12 mouse cellular contexts compared by ENCODE assay signal in genomic region chr17:83693941-83694340, GRCm38 (mm10).
"Had no signal": no experiment of that assay in that cellular context is flagged by ENCODE, and none has a peak within 500 bp of the region (broad histone marks: within the 10 kb centered on the region; RNA-seq: fewer than 3 reads in every experiment).

No protein-coding gene starts in this region.

- H3K27me3 ChIP-seq: kidney, embryonic 15.5 days; limb, embryonic 15.5 days; midbrain, embryonic 12.5 days; neural tube, embryonic 15.5 days; stomach, embryonic 15.5 days had no signal

- H3K4me1 ChIP-seq: limb, embryonic 15.5 days; midbrain, embryonic 12.5 days; neural tube, embryonic 15.5 days; stomach, embryonic 15.5 days had no signal

- H3K36me3 ChIP-seq: kidney, embryonic 15.5 days; limb, embryonic 15.5 days; midbrain, embryonic 12.5 days; neural tube, embryonic 15.5 days; stomach, embryonic 15.5 days had no signal

- H3K9ac ChIP-seq: kidney, embryonic 15.5 days; limb, embryonic 15.5 days; liver, embryonic 14.5 days; midbrain, embryonic 12.5 days; neural tube, embryonic 15.5 days; stomach, embryonic 15.5 days had no signal

- H3K4me3 ChIP-seq: kidney, embryonic 15.5 days; limb, embryonic 15.5 days; midbrain, embryonic 12.5 days; myocyte; neural tube, embryonic 15.5 days; stomach, embryonic 15.5 days had no signal

- DNase-seq: kidney, adult 18-20 months; kidney, postnatal 14 days; layer of hippocampus, postnatal 36 days; lung, adult 18-20 months; retina, postnatal 1 day had no signal

- H3K9me3 ChIP-seq: kidney, embryonic 15.5 days; limb, embryonic 15.5 days; midbrain, embryonic 12.5 days; neural tube, embryonic 15.5 days; stomach, embryonic 15.5 days had no signal

- H3K4me2 ChIP-seq: kidney, embryonic 15.5 days; limb, embryonic 15.5 days; midbrain, embryonic 12.5 days; neural tube, embryonic 15.5 days; stomach, embryonic 15.5 days had no signal

- H3K27ac ChIP-seq: kidney, embryonic 15.5 days; limb, embryonic 15.5 days; liver, embryonic 14.5 days; midbrain, embryonic 12.5 days; neural tube, embryonic 15.5 days; stomach, embryonic 15.5 days had no signal
